Mouse (Mus musculus) bone marrow, adult 2 months (tissue): ENCODE results near the gene Rap2a.

Experiments used
- CTCF ChIP-seq: fragments of 200-500 bp; IDR thresholded peaks from 2 replicates; pipeline ENCODE4 v1.5.1; 2011; ENCODE audit warnings: low read length, control low read depth; ENCODE audit not compliant: control insufficient read depth, insufficient read depth
- POLR2A ChIP-seq: fragments of 200-500 bp; IDR thresholded peaks from 2 replicates; pipeline ENCODE4 v1.6.1; 2011; ENCODE audit warnings: low read depth, mild to moderate bottlenecking, control low read depth, low read length, borderline replicate concordance; ENCODE audit not compliant: control insufficient read depth

DNA sequence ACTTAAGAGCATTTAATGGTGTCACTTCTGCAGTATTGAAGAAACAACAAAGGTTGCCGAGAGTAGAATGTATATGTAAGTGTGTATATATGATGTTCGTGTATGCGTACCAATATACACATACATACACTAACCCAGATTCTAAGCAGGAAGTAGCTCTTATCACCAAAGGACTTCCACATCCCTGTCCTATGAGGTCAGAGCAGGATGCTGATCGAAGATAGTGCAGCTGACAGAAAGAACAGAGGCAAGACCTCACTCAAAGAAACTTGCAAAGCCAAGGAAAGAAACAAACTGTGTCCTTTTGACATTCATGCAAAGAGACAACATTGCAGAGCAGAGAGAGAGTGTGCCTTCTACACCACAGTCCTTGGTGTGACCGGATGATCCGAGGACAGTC, 66.3 kb downstream of the Rap2a start:
- no peak for TF ChIP-seq CTCF
- TF ChIP-seq POLR2A, result no peak
